Mouse (Mus musculus) liver, embryonic 13.5 days (tissue): Measurements from ENCODE around the gene Gtf2i. TPM values are rescaled to one million over a fixed set of nuclear protein-coding genes. Genes with fewer than 3 reads are reported as not detected.

Experiments used
- ATAC-seq: fragments of 200-750 bp; cut with Nextera tagmentation; 2 replicates; pipeline ENCODE4 v1.8.0; 2017; ENCODE audit warnings: low read depth, mild to moderate bottlenecking, moderate number of reproducible peaks, moderate library complexity
- DNase-seq: peaks from one replicate; pipeline ENCODE4 v3.0.0; 2022
- H3K27ac ChIP-seq: fragments of 300-500 bp; sonication (generic); 2 replicates; pipeline ENCODE4 v1.5.1; 2015; ENCODE audit warnings: moderate library complexity, mild to moderate bottlenecking, inconsistent platforms
- H3K27me3 ChIP-seq: fragments of 300-500 bp; sonication (generic); 2 replicates; pipeline ENCODE4 v1.6.1; 2015; ENCODE audit warnings: mild to moderate bottlenecking, inconsistent platforms
- H3K36me3 ChIP-seq: fragments of 300-500 bp; sonication (generic); 2 replicates; pipeline ENCODE4 v1.6.1; 2015; ENCODE audit warnings: mild to moderate bottlenecking, inconsistent platforms
- H3K4me1 ChIP-seq: fragments of 300-500 bp; sonication (generic); replicated peaks from 2 replicates; pipeline ENCODE4 v1.6.1; 2015; ENCODE audit warnings: inconsistent platforms
- H3K4me2 ChIP-seq: fragments of 300-500 bp; sonication (generic); 2 replicates; pipeline ENCODE4 v1.6.1; 2015; ENCODE audit warnings: inconsistent platforms, mild to moderate bottlenecking, moderate library complexity
- H3K4me3 ChIP-seq: fragments of 300-500 bp; sonication (generic); replicated peaks from 2 replicates; pipeline ENCODE4 v1.5.1; 2015; ENCODE audit warnings: mild to moderate bottlenecking, inconsistent platforms
- H3K9ac ChIP-seq: fragments of 300-500 bp; sonication (generic); 2 replicates; pipeline ENCODE4 v1.6.1; 2015; ENCODE audit warnings: mild to moderate bottlenecking, inconsistent platforms
- H3K9me3 ChIP-seq: fragments of 300-500 bp; sonication (generic); replicated peaks from 2 replicates; pipeline ENCODE4 v1.6.1; 2016; ENCODE audit warnings: inconsistent platforms
- WGBS: fragments of 180-500 bp; shearing (Covaris S2); methylation state at CpG from one replicate; pipeline ENCODE4 v1.1.7; 2015; ENCODE audit not compliant: insufficient replicate concordance; 5-methylcytosine and 5-hydroxymethylcytosine counted together
- polyA plus RNA-seq: library from polyadenylated mRNA; unstranded; fragments of >200 nt; fragmentation: Nextera tagmentation; extraction: Ambion mirVana; gene quantifications from 2 replicates; pipeline ENCODE4 v1.2.1, GENCODE M21; 2015

Gene Gtf2i
- polyA plus RNA-seq, 1 experiment from 2014 or later, result 39.1 TPM

- Histone ChIP-seq H3K4me1 (peaks cover 47% of the 10 kb centered on the region), H3K27ac (no peak overlapping the region), H3K9ac (no peak overlapping the region), H3K36me3 (peaks cover 79% of the 10 kb centered on the region), H3K9me3 (no peaks in the 10 kb centered on the region), H3K27me3 (no peaks in the 10 kb centered on the region), H3K4me3 (no peak overlapping the region), H3K4me2 (no peak overlapping the region)
- 74% methylated on average over 28 of the region's 28 CpGs for WGBS
- ATAC-seq (peak; percentile 21; the same call in 1 of the 2 replicates), DNase-seq (no peak)
These were observed 76.4 kb downstream of the Gtf2i start for GRCm38 (mm10) chr5:134237936-134238760.

GRCm38 (mm10) chr5:134237508-134237907, 77.1 kb downstream of the Gtf2i start:
- Histone ChIP-seq H3K27me3 (no peaks in the 10 kb centered on the region), H3K9me3 (no peaks in the 10 kb centered on the region), H3K27ac (no peak overlapping the region), H3K4me2 (no peak overlapping the region), H3K4me1 (peaks cover 53% of the 10 kb centered on the region), H3K9ac (no peak overlapping the region), H3K4me3 (no peak overlapping the region), H3K36me3 (peaks cover 72% of the 10 kb centered on the region)
- 90% methylated on average over 11 of the region's 11 CpGs for WGBS
- ATAC-seq, result no peak
- DNase-seq, result no peak

GRCm38 (mm10) chr5:134236796-134237195, 77.8 kb downstream of the Gtf2i start:
- Histone ChIP-seq H3K4me2 (no peak overlapping the region), H3K36me3 (peaks cover 65% of the 10 kb centered on the region), H3K27me3 (no peaks in the 10 kb centered on the region), H3K9ac (no peak overlapping the region), H3K4me1 (peaks cover 61% of the 10 kb centered on the region), H3K27ac (no peak overlapping the region; the same call in 1 of the 2 replicates), H3K9me3 (no peaks in the 10 kb centered on the region), H3K4me3 (no peak overlapping the region)
- no peak for ATAC-seq
- 50% methylated on average over 6 of the region's 6 CpGs for WGBS
- no peak for DNase-seq

GRCm38 (mm10) chr5:134236241-134236640, 78.3 kb downstream of the Gtf2i start:
- 74% methylated on average over 3 of the region's 3 CpGs for WGBS
- Histone ChIP-seq H3K4me2 (no peak overlapping the region), H3K4me1 (peaks cover 66% of the 10 kb centered on the region), H3K27me3 (no peaks in the 10 kb centered on the region), H3K9me3 (no peaks in the 10 kb centered on the region), H3K4me3 (no peak overlapping the region), H3K9ac (no peak overlapping the region), H3K27ac (no peak overlapping the region), H3K36me3 (peaks cover 60% of the 10 kb centered on the region)
- 0 out of 2 replicates have a peak, but pooled peaks have one; percentile 3 for ATAC-seq
- DNase-seq, result no peak

GRCm38 (mm10) chr5:134235111-134235510, 79.4 kb downstream of the Gtf2i start:
- ATAC-seq (no peak), DNase-seq (no peak)
- no peak overlapping the region for H3K9ac ChIP-seq
- no peak overlapping the region for H3K4me3 ChIP-seq
- H3K36me3 ChIP-seq, result peaks cover 48% of the 10 kb centered on the region
- H3K9me3 ChIP-seq, result no peaks in the 10 kb centered on the region
- no peak overlapping the region for H3K4me2 ChIP-seq
- peak overlapping the region; percentile 3; the same call in 1 of the 2 replicates for H3K27ac ChIP-seq
- WGBS, result 49% methylated on average over 6 of the region's 6 CpGs
- H3K4me1 ChIP-seq, result peaks cover 66% of the 10 kb centered on the region
- H3K27me3 ChIP-seq, result no peaks in the 10 kb centered on the region

- H3K4me2 ChIP-seq, result no peak overlapping the region
- H3K4me3 ChIP-seq, result no peak overlapping the region
- ATAC-seq, result no peak
- H3K36me3 ChIP-seq, result peaks cover 39% of the 10 kb centered on the region
- H3K9ac ChIP-seq, result no peak overlapping the region
- H3K27me3 ChIP-seq, result no peaks in the 10 kb centered on the region
- DNase-seq, result no peak
- H3K27ac ChIP-seq, result 0 out of 2 replicates have a peak overlapping the region, but pooled peaks have one; percentile 27
- WGBS, result 51% methylated on average over 2 of the region's 2 CpGs
- H3K9me3 ChIP-seq, result no peaks in the 10 kb centered on the region
- H3K4me1 ChIP-seq, result peaks cover 66% of the 10 kb centered on the region
These were observed 80.4 kb downstream of the Gtf2i start for GRCm38 (mm10) chr5:134234205-134234604.

- Histone ChIP-seq H3K9ac (no peak overlapping the region), H3K36me3 (peaks cover 30% of the 10 kb centered on the region), H3K4me1 (peaks cover 61% of the 10 kb centered on the region), H3K9me3 (no peaks in the 10 kb centered on the region), H3K27me3 (no peaks in the 10 kb centered on the region), H3K27ac (peak overlapping the region; percentile 59), H3K4me3 (no peak overlapping the region), H3K4me2 (no peak overlapping the region)
- WGBS, result 33% methylated on average over 7 of the region's 7 CpGs
- ATAC-seq, result no peak
- DNase-seq, result no peak
These were observed 81.3 kb downstream of the Gtf2i start for GRCm38 (mm10) chr5:134233244-134233651.

- Histone ChIP-seq H3K27ac (peak overlapping the region; percentile 59), H3K4me2 (no peak overlapping the region), H3K36me3 (peaks cover 23% of the 10 kb centered on the region), H3K4me1 (peaks cover 59% of the 10 kb centered on the region), H3K27me3 (no peaks in the 10 kb centered on the region), H3K4me3 (no peak overlapping the region), H3K9me3 (no peaks in the 10 kb centered on the region), H3K9ac (no peak overlapping the region)
- ATAC-seq (peak; percentile 25), DNase-seq (no peak)
- WGBS, result 15% methylated on average over 7 of the region's 7 CpGs
These were observed 82.0 kb downstream of the Gtf2i start for GRCm38 (mm10) chr5:134232568-134232967.

GRCm38 (mm10) chr5:134232111-134232510, 82.4 kb downstream of the Gtf2i start:
- H3K4me2 ChIP-seq, result no peak overlapping the region
- 19% methylated on average over 6 of the region's 6 CpGs for WGBS
- ATAC-seq (peak; percentile 13; the same call in 1 of the 2 replicates), DNase-seq (no peak)
- H3K27ac ChIP-seq, result peak overlapping the region; percentile 59
- no peak overlapping the region for H3K4me3 ChIP-seq
- H3K4me1 ChIP-seq, result peaks cover 58% of the 10 kb centered on the region
- no peak overlapping the region for H3K9ac ChIP-seq
- H3K36me3 ChIP-seq, result peaks cover 18% of the 10 kb centered on the region
- no peaks in the 10 kb centered on the region for H3K27me3 ChIP-seq
- no peaks in the 10 kb centered on the region for H3K9me3 ChIP-seq

- no peaks in the 10 kb centered on the region for H3K27me3 ChIP-seq
- H3K4me3 ChIP-seq, result no peak overlapping the region
- 26% methylated on average over 5 of the region's 5 CpGs for WGBS
- ATAC-seq (0 out of 2 replicates have a peak, but pooled peaks have one; percentile 16), DNase-seq (no peak)
- H3K36me3 ChIP-seq, result peaks cover 11% of the 10 kb centered on the region
- no peak overlapping the region for H3K9ac ChIP-seq
- peaks cover 58% of the 10 kb centered on the region for H3K4me1 ChIP-seq
- no peak overlapping the region for H3K4me2 ChIP-seq
- H3K9me3 ChIP-seq, result no peaks in the 10 kb centered on the region
- peak overlapping the region; percentile 59 for H3K27ac ChIP-seq
These were observed 83.2 kb downstream of the Gtf2i start for GRCm38 (mm10) chr5:134231376-134231775.

- Histone ChIP-seq H3K9me3 (no peaks in the 10 kb centered on the region), H3K27me3 (no peaks in the 10 kb centered on the region), H3K9ac (no peak within 1 kb of the TSS), H3K27ac (peak within 1 kb of the TSS; percentile 53), H3K4me3 (peak within 1 kb of the TSS; percentile 25), H3K4me2 (peak within 1 kb of the TSS; percentile 17), H3K36me3 (no peaks in the 10 kb centered on the region), H3K4me1 (peaks cover 40% of the 10 kb centered on the region)
- DNase-seq, result no peak
- no peak for ATAC-seq
- 42% methylated on average over 7 of the region's 7 CpGs for WGBS
These were observed 85.2 kb downstream of the Gtf2i start, which contains the start of gene Ncf1 for GRCm38 (mm10) chr5:134229391-134229790. TSS of gene Ncf1 (minus strand) at chr5:134229625.
